Mouse (Mus musculus) layer of hippocampus, postnatal 36 days (tissue): ENCODE results near the gene Lyl1. TPM values are rescaled to one million over a fixed set of nuclear protein-coding genes. Genes with fewer than 3 reads are reported as not detected.
"Not testable (repeated sequence)": the region's sequence is repeated elsewhere in the genome, so short reads cannot be mapped to it uniquely, and the experiment has no call there.

Source experiments
- DNase-seq, 2 experiments: peaks; one replicate each; pipeline ENCODE4 v3.0.0; 2022
- total RNA-seq, 2 experiments: library from RNA; stranded (reverse); gene quantifications; 2 replicates each; pipeline ENCODE4 v1.2.3; 2021

Lyl1 gene
- total RNA-seq, 2 experiments from 2014 or later = 1.2 to 2.0 TPM

GRCm38 (mm10) chr8:84668731-84669485 lies 32.3 kb upstream of the Lyl1 start:
- DNase-seq = no peak

- DNase-seq = not testable (repeated sequence)
Observed at GRCm38 (mm10) chr8:84670295-84671006, 30.8 kb upstream of the Lyl1 start.

DNA sequence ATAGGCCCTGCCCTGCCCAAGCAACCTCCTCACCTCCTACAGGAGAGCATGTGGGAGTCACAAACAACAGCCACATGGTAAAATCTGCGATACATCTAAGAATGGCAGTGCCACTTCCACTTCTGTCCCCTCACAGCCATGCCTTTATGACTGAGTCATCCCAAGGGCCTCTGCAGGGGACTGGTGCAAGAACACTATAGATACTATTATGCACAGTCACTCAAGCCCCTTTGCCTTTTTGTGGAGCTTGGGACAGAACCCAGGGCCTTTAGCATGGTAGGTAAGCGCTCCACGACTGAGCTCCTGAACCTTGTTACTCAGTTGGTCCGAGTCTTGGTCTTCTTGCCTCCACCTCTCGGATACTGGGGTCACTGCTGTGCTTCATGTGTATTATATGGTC lies 24.0 kb upstream of the Lyl1 start:
- DNase-seq = no peak

- DNase-seq = no peak
Observed at GRCm38 (mm10) chr8:84681476-84681875, 19.8 kb upstream of the Lyl1 start.

- DNase-seq = no peak
Observed at GRCm38 (mm10) chr8:84682257-84682656, 19.0 kb upstream of the Lyl1 start.

GRCm38 (mm10) chr8:84684537-84684936 lies 16.7 kb upstream of the Lyl1 start:
- no peak for DNase-seq

DNA sequence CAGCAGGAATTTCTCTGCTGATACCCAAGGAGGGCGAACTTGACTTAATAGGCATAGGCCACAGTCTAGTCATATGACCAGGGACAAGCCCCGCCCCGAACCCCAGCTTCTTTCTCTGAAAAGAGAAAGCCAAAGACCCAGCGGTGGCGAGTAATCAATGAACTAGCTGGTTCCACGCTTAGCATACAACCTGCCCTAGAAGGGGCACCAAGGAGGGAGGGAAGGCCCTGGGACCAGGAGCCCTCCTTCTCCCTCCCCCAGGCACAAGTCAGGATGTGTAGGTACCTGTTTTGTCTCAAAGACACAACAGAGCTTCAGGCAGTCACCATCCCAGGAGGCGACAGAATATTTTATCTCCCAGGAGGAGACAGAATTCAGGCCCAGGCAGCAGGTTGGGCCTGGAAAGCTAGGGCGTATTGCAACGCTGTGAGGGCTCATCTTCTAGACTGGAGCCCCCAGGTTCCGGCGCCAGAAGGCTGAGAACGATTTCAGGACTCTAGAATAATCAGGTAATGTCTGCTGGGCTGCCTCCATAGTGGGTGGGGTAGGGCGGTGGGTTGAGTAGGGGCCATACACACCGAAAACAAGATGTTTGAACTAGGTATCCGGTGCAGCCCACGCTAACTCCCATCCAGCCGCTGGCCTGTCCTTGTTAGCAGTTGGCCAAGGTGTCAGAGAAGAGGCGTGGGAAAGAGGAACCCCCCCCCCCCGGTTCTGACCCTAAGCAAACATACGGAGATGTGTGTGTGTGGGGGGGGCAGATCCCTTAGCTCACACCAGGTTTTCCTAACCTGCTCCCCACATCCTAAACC lies 14.9 kb upstream of the Lyl1 start, which contains the start of gene Trmt1:
Trmt1 (plus strand) TSS at position 117 of the 812 bp plus-strand sequence.
- DNase-seq = no peak

DNA sequence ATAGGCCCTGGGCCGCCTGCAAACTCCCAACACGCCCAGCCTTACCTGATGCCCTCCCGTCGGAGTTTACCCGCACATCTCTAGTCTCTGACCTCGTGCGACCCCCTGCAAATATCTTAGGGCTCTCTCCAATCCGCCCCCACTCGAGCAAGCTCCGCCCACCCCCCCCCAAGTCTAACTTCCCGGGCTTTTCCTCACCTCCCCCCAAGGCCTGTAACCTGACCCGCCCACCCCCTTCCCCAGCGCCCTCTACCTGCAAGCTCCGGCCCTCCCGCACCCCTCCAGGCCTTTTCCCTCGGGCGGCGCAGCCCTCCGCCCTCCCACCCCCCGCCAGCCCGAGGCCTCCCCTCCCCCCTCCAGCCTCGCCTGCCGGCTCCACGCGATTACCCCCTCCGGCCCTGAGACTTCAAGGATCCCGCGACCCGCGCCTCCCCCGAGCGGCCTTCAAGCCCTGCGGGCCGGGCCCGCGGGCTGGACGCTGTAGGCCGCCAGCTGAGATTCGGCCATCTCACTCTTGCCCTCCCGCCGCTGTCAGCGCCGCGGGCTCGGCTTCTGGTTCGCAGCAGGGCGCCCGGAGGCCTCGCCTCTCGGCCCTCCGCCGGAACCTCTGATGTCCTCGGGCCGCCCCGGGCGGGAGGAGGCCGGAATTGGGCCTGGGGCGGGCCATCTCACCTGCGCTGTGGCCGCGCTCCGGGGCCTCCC lies 14.1 kb upstream of the Lyl1 start:
- no peak for DNase-seq

- peak; percentile 83 to 86 for DNase-seq
Observed at GRCm38 (mm10) chr8:84687705-84688100, 13.6 kb upstream of the Lyl1 start, which contains the start of gene Nacc1. Gene Nacc1, minus strand, starts transcription at chr8:84687862.

DNA sequence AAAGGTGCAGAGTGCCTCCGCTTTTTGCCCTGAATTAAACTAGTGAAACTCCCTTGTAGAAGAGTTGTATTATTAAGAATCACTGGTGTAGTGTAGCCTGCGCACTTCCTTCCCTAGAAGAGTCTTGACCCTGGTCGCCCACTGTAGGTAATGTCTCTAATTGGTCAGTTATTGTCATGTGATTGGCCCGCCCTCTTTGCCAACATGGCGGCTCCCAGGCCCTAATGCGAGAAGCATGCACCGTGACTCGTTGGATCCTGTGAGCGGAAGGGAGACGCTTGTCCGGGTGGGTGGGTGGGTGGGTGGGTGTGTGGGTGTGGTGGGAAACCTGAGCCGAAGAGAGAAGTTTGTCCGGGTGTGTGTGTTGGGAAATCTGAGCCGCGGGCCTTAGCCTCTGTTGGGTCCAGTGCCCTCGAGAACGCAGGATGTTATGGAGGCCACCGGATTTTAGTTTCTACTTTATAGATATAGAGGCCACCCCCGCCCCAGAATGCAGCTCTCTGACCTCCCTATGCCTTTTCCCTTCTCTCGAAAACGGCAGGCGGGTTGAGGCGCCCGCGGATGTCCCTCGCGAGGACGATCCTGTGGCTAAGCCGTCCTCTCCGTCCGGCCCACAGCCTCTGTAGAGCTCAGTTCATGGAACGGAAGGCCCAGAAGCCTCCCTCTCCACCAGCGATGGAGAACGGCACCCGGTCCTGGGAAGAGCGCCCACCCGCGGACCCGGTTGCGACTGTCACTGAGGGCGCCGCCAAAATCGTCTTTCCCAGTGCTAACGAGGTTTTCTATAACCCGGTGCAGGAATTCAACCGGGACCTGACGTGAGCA lies 12.0 kb upstream of the Lyl1 start:
- DNase-seq = peak; percentile 84 to 91

GRCm38 (mm10) chr8:84693332-84693731 lies 7.9 kb upstream of the Lyl1 start:
- DNase-seq = no peak

GRCm38 (mm10) chr8:84695140-84695539 lies 6.1 kb upstream of the Lyl1 start:
- DNase-seq = no peak

GRCm38 (mm10) chr8:84697166-84698130 lies 3.8 kb upstream of the Lyl1 start:
- DNase-seq = no peak

DNA sequence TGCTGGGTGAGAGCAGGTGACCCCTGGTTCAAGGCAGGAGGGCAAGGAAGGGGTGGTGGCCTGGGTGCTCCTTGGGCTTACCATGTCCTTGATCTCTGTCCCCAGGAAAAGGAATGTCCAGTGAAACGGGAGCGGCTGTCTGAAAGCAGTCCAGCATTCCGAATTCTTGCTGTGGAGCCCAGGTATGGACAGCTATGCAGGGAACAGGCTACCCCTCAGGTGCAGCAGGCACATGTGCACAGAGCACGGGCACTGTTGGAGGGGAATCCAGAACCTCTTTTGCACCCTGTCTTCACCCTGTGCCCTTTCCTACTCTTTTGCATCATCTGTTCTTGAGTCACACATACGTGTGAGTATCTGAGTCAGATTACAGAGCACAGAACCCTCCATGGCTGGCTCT lies 3.0 kb upstream of the Lyl1 start:
- no peak for DNase-seq

DNA sequence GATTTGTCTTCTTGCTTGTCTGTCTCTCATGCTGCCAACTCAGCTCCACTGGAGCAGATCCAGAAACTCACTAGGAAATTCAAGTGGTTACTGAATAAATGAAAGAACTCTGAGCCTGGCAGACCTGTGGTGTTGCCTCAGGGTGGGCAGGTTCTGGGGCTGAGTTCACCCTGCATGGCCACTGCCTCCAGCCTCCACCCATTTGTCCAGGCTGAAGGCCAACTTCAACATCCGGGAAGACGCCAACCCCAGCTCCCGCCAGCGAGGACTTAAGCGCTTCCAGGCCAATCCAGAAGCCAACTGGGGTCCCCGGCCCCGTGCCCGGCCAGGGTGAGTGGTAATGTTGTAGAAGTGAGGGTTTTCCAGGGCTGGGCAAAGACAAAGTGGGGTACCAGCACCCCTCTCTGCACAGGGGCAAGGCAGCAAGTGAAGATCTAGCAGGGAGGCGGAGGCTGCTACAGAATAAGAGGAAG lies 2.3 kb upstream of the Lyl1 start:
- no peak for DNase-seq

DNA sequence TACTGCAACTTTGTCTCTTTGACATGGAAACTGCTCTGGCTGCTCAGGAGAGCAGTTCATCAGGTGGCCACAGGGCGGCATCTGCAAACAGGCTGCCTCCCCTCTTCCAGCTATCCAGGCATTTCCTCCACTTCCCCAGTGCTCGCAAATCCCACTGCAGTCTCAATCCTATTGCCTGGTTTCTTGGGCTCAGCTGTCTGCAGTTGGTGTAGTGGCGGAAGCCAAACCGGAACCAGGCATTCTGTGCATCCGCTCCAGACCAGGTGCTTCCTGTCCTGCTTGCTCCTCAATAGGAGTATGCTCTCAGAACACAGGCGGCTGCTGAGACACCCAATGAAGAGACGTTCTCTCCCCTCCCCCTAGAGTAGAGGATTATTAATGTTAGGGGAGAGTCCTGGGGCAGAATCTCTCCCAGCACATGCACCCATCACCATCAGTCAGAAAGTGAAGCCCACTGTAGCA lies 1.4 kb upstream of the Lyl1 start:
- peak in 1 of 2 experiments; percentile 66 for DNase-seq

DNA sequence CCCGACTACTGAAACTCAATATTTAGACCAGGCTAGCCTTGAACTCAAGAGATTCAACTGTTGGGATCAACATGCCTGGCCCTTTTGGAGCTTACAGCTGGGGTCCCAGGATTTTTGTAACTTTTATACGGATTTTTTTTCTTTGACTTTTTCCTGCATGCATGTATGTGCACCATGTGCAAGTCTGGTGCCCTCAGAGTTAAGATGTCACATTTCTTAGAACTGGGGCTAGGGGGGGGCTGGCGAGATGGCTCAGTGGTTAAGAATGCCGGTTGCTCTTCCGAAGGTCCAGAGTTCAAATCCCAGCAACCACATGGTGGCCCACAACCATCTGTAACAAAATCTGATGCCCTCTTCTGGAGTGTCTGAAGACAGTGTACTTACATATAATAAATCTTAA lies 731 bp upstream of the Lyl1 start:
- no peak for DNase-seq

- no peak for DNase-seq
Observed at GRCm38 (mm10) chr8:84702561-84702960, 1.3 kb downstream of the Lyl1 start.

GRCm38 (mm10) chr8:84702963-84703465 lies 1.8 kb downstream of the Lyl1 start:
- no peak for DNase-seq
